Mouse (Mus musculus) telencephalon, adult 2 months (tissue): ENCODE measurements around the gene Mdga1.

Experiments
- DNase-seq: peaks from one replicate; pipeline ENCODE4 v3.0.0-alpha.2; 2011; ENCODE audit warnings: low read depth, low spot score

Mdga1 gene

GRCm38 (mm10) chr17:29844949-29845348 lies 124.9 kb downstream of the Mdga1 start:
- DNase-seq = no peak

DNA sequence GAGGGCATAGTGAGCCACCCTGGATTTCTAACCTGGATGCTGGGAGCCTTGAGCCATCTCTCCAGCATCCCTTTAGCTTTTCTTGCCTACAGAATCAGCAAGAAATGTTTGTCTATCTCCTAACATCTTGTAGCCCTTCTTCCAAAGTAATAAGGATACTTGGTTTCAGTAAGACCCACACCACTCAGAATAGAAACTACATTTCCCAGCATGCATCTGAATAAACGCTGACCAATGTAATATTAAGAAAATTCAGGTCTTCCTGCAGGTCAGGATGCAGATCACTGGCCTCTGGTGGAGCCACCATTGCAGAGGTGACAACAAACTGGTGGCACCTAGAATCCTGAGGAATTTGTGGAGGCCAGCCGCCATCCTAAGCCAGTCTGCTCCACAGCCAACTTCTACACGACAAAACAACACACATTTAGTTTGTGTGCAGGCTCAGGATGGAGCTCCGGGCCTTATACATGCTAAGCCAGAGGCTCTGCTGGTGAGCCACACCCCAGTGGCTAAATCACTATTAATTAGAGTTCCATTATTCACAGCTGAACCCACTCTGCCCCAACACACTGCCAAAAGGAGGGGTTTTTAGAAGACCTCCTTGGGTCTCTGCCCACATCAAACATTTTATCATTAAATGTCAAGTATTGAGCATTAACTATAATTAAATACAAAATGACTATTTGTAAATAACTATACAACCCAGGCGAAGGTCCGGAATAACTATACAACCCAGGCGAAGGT lies 126.3 kb downstream of the Mdga1 start:
- no peak for DNase-seq

GRCm38 (mm10) chr17:29841781-29842690 lies 127.9 kb downstream of the Mdga1 start:
- DNase-seq = no peak

DNA sequence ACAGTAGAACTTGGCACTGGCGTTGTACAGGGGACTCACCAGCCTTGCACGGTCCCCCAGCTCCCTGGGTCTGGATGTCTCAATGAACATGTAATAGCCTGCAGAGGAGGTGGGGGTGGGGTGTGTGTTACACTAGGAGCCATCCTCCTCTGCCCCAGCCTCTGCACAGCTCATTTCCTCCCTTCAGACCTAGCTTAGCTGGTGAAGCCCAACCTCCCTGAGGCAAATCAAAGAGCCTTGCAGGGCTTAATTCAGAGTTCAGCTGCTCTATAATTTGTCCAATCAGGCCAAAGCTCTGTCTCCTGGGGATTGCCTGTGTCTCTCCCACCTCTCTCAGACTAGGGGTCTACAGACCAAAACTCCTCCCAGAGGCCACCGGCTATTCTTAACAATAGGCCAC lies 131.9 kb downstream of the Mdga1 start:
- no peak for DNase-seq

DNA sequence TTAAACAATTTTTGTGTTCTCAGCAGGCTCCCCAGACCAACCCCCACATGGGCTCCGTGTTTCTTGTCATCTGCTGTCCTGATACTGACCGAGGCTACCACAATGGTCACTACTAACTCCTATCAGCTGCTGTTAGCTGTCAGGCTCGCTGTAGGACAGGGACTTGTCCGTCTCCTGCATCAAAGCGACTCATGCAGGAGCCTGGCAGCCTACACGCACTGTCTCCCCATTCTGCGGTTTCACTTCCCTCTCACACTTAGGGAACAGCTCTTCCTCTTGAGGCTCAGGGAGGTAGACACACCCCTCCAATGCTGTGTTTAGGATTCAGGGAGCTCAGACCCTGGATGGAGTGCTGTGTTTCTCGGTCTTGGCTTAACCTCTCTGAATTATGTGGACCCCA lies 132.4 kb downstream of the Mdga1 start:
- no peak for DNase-seq

DNA sequence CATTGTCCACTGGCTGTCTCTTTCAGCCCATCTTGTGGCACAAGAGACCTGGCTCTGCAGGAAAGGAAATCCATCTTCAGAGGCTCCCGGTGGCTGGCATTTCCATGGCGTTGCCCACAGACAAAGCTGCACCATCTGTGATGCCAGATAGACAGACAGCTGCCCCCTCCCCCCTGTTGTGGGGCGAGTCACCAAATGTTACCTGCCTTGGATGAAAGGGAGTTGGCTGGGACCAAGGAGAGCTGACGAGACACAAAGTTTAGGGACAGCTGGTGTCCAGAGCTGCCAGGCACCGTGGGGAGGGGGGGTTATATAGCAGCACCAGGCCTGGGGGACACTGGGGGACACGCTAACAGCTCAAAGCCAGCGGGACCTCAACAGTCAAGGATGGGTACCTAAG lies 135.1 kb downstream of the Mdga1 start:
- DNase-seq = no peak

DNA sequence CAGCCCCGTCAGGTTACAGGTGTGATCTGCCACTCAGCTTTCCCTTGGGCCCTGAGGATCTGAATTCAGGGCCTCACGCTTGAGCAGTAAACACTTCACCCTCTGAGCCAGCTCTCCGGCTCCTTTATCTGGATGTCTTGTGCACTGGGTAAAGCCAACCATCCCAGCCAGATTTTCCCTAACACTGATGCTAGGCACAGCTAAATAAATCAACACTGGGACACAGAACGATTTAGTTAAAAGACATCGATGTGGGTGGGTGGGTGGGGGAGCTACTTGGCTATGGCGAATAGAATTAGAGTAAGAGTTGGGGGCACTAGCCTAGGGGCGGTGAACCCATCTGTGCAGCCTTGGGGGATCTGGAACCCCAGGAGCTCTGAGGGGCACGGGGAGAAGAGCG lies 135.6 kb downstream of the Mdga1 start:
- DNase-seq = no peak

DNA sequence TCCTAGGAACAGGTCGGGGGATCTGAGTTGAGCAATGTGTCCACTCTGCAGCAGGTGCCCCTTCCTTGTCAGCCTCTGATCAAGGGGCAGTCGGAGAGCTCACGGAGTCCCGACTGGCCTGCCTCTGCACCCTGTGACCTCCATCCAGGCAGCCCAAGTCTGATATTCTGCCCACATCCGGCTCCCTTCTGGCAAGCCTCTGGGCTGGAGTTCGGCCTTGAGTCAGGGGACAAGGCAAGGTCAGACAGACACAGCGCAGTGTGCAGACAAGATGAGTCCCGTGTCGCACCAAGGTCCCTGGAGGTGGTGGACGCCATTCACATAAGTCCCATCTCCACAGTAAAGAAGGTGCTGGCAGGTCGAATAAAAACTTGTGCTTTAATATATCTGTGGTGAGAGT lies 138.2 kb downstream of the Mdga1 start:
- no peak for DNase-seq

DNA sequence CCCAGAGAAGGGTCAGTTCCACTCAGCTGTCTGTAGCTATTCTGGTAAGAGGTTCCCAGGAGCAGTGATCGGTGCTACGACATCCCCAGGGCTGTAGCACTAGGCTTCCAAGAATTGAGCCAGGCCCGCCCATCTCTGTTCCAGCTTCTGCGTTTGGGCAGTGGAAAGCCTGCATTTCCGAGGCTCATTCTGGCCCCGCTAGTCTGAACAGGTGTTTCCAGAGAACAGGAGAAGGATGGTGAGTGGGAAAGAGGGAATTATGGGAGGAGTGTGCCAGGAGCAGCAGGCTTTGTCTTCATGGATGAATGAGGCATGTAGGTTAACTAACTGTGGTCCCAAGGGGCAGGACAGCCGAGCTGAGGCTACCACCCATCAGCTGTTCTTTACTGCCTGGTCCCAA lies 140.8 kb downstream of the Mdga1 start:
- DNase-seq = no peak

GRCm38 (mm10) chr17:29827602-29828001 lies 142.3 kb downstream of the Mdga1 start:
- DNase-seq = no peak

- no peak for DNase-seq
Measured at GRCm38 (mm10) chr17:29824512-29825120, 145.3 kb downstream of the Mdga1 start.

- DNase-seq = peak; percentile 44
Measured at GRCm38 (mm10) chr17:29824208-29824509, 145.7 kb downstream of the Mdga1 start.

- DNase-seq = no peak
Measured at GRCm38 (mm10) chr17:29823439-29824207, 146.3 kb downstream of the Mdga1 start.

DNA sequence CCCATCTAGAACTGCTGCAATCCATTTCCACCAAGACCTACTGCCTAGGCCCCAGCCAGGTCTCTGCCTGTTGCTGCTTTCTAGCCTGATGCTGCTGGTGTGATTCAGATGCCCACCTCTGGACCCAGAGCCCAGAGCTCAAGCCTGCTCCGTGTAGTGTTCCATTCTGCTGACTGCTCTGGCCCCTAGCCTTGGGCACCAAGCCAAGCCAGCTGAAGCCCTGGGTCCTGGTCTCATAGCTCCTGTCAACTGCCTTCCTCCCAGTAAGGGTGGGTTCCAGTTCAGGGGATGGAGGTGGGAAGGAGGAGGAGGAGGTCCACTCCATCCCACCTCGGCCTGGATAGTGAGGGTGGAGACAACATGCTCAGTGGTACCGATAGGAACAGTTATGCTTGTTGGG lies 150.3 kb downstream of the Mdga1 start:
- no peak for DNase-seq

DNA sequence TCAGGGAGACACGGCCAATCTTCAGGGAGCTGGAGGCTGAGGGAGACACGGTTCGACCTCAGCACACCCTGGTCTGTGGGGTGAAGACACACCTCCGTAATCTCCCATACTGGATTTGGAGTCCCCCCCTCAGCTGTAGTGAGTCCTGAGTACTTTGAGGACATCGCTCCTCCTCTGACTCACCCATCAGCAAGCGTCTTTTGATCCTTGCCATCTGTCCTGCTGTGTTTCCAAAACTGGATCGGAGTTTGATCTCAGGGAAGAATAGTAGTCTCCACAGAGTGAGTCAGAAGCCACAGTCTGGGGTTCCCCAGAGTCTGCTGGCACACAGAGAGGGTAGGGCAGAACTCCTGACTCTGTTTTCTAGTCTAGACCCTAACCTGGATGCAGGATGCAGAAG lies 150.9 kb downstream of the Mdga1 start:
- DNase-seq = no peak

DNA sequence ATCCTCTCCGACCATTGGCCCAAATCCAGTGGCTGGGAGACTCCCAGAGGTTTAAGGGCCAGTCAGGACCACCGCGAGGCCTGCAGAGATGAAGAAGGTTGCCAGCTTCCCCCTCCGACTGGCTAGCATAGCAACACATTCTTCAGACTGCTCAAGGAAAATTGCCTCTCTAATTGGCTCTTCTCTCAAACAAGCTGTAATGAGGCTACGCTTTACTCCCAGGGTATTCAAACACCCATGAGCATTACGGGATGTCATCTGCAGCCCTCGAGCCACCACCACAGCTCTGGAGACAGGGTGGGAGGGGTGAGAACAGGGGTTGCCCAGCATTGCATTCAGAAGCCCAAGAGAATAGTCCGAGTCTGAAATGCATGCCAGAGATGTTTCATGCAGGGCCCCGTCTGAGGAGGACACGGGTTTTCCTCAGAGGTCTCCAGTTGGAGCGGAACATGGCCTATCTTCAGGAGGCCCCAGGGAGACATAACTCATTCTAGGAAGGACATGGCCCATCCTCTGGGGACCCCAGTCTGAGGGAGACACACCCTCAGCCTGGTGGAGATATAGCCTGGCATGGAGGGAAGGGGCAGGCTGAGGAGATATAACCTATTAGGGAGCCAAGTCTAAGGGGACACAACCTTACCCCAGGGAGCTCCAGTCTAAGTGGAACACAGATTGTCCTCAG lies 151.5 kb downstream of the Mdga1 start:
- no peak for DNase-seq

GRCm38 (mm10) chr17:29814758-29815157 lies 155.1 kb downstream of the Mdga1 start:
- DNase-seq = no peak

DNA sequence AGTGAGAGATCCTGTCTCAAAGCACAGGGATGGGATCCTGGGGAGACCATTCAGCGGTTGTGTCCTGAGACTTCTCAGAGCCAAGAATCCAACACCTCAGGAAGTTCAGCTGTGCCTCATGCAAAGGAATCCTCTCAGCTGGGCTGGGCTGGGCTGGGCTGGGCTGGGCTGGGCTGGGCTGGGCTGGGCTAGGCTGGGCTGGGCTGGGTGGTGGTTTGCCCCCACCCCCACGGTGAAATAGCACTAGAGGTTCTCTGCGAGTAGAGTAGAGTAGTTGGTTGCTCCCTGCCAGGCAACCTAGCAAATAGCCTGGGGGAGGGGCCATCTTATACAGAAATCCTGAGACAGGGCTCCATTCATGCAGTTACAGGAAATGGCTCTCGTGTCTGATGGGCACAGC lies 156.6 kb downstream of the Mdga1 start:
- DNase-seq = no peak

- no peak for DNase-seq
Measured at GRCm38 (mm10) chr17:29803545-29803944, 166.3 kb downstream of the Mdga1 start.

GRCm38 (mm10) chr17:29801358-29801757 lies 168.5 kb downstream of the Mdga1 start:
- no peak for DNase-seq

GRCm38 (mm10) chr17:29800096-29800455 lies 169.8 kb downstream of the Mdga1 start:
- DNase-seq = no peak
